Mouse (Mus musculus) myocyte (in vitro differentiated cells): Measurements from ENCODE around the gene Axl. TPM values are rescaled to one million over a fixed set of nuclear protein-coding genes. Genes with fewer than 3 reads are reported as not detected.

Experiments
- H3K27me3 ChIP-seq: one replicate; pipeline ENCODE4 v1.6.1; 2011; ENCODE audit not compliant: control insufficient read depth, insufficient read depth, insufficient read length
- H3K36me3 ChIP-seq: one replicate; pipeline ENCODE4 v1.6.1; 2011; ENCODE audit not compliant: control insufficient read depth, insufficient read depth
- H3K4me2 ChIP-seq: one replicate; pipeline ENCODE4 v1.6.1; 2011; ENCODE audit warnings: low read depth, control low read depth
- H3K4me3 ChIP-seq: one replicate; pipeline ENCODE4 v1.5.1; 2011; ENCODE audit warnings: mild to moderate bottlenecking, control low read depth, moderate library complexity
- H3K79me2 ChIP-seq: one replicate; pipeline ENCODE4 v1.6.1; 2011; ENCODE audit not compliant: control insufficient read depth, insufficient read depth
- H3ac ChIP-seq: one replicate; pipeline ENCODE4 v1.6.1; 2011; ENCODE audit not compliant: control insufficient read depth, insufficient read length
- CEBPB ChIP-seq: IDR thresholded peaks from 2 replicates; pipeline ENCODE4 v1.6.1; 2011; ENCODE audit warnings: mild to moderate bottlenecking, moderate library complexity; ENCODE audit not compliant: poor library complexity, insufficient read depth, severe bottlenecking
- E2F4 ChIP-seq: IDR thresholded peaks from one replicate; pipeline ENCODE4 v1.6.1; 2011; ENCODE audit warnings: mild to moderate bottlenecking, control low read depth, moderate library complexity; ENCODE audit not compliant: insufficient read depth
- MAX ChIP-seq: IDR thresholded peaks from one replicate; pipeline ENCODE4 v1.6.1; 2011; ENCODE audit warnings: low read depth, mild to moderate bottlenecking, control low read depth
- MYOD1 ChIP-seq, 3 experiments: IDR thresholded peaks; one replicate each; pipeline ENCODE4 v1.6.1; 2011; ENCODE audit warnings: control low read depth in 2 of 3, low read depth in 2 of 3, mild to moderate bottlenecking in 2 of 3, moderate library complexity in 1 of 3; ENCODE audit not compliant: insufficient read length in 2 of 3, control insufficient read depth in 1 of 3
- MYOG ChIP-seq, 3 experiments: IDR thresholded peaks; one replicate each; pipeline ENCODE4 v1.6.1; 2011; ENCODE audit warnings: control low read depth in 2 of 3, low read depth in 2 of 3, mild to moderate bottlenecking in 2 of 3; ENCODE audit not compliant: insufficient read length in 2 of 3, control insufficient read depth in 1 of 3, insufficient read depth in 1 of 3
- POLR2A ChIP-seq: IDR thresholded peaks from one replicate; pipeline ENCODE4 v1.6.1; 2011; ENCODE audit warnings: low read depth, mild to moderate bottlenecking, control low read depth, moderate library complexity; ENCODE audit not compliant: insufficient read length
- POLR2AphosphoS2 ChIP-seq: IDR thresholded peaks from one replicate; pipeline ENCODE4 v1.6.1; 2011; ENCODE audit warnings: low read depth, control low read depth; ENCODE audit not compliant: insufficient read length
- REST ChIP-seq: IDR thresholded peaks from one replicate; pipeline ENCODE4 v1.6.1; 2011; ENCODE audit warnings: mild to moderate bottlenecking, control low read depth, moderate library complexity; ENCODE audit not compliant: insufficient read depth, insufficient read length
- SRF ChIP-seq: IDR thresholded peaks from one replicate; pipeline ENCODE4 v1.6.1; 2011; ENCODE audit warnings: low read depth; ENCODE audit not compliant: control insufficient read depth, insufficient read length
- TCF12 ChIP-seq: IDR thresholded peaks from one replicate; pipeline ENCODE4 v1.6.1; 2011; ENCODE audit warnings: mild to moderate bottlenecking, control low read depth; ENCODE audit not compliant: poor library complexity, insufficient read depth, severe bottlenecking
- TCF3 ChIP-seq: IDR thresholded peaks from one replicate; pipeline ENCODE4 v1.6.1; 2011; ENCODE audit warnings: low read depth, control low read depth; ENCODE audit not compliant: insufficient read length
- USF1 ChIP-seq: IDR thresholded peaks from one replicate; pipeline ENCODE4 v1.6.1; 2011; ENCODE audit warnings: low read depth, mild to moderate bottlenecking, control low read depth, moderate library complexity
- polyA plus RNA-seq: library from polyadenylated mRNA; unstranded; fragments of >200 nt; fragmentation: generic; extraction: Trizol; gene quantifications from one replicate; pipeline ENCODE4 v1.2.1, GENCODE M21; 2012; ENCODE audit warnings: missing spikeins

Gene Axl
- polyA plus RNA-seq, 1 experiment: 112 TPM

- peaks cover 29% of the 10 kb centered on the region for H3K36me3 ChIP-seq
- H3ac ChIP-seq: peak overlapping the region; percentile 72
- H3K27me3 ChIP-seq: no peaks in the 10 kb centered on the region
- TF ChIP-seq E2F4: no peak
- no peak for TF ChIP-seq POLR2A
- no peak for TF ChIP-seq TCF12
- TF ChIP-seq MAX: no peak
- no peak for TF ChIP-seq MYOD1 (IDR thresholded peaks at IDR 0.05; ENCODE audit: control insufficient read depth in 1 of 3, insufficient read length in 2 of 3, low read depth in 2 of 3)
- no peak for TF ChIP-seq POLR2AphosphoS2
- no peak for TF ChIP-seq CEBPB
- no peak for TF ChIP-seq SRF
- no peak for TF ChIP-seq TCF3
- peaks cover 51% of the 10 kb centered on the region for H3K79me2 ChIP-seq
- peak overlapping the region; percentile 95 for H3K4me3 ChIP-seq
- H3K4me2 ChIP-seq: peak overlapping the region; percentile 86
Observed at GRCm38 (mm10) chr7:25753643-25754438, 34.7 kb downstream of the Axl start.

GRCm38 (mm10) chr7:25753076-25753475 is 35.4 kb downstream of the Axl start:
- Histone ChIP-seq H3K36me3 (peaks cover 29% of the 10 kb centered on the region), H3K4me2 (peak overlapping the region; percentile 86)
- TF ChIP-seq POLR2AphosphoS2 (no peak), TCF3 (no peak), TCF12 (no peak), E2F4 (no peak), USF1 (no peak), MYOD1 (IDR thresholded peaks at IDR 0.05; ENCODE audit: control insufficient read depth in 1 of 3, insufficient read length in 2 of 3, low read depth in 2 of 3) (no peak), POLR2A (no peak), REST (no peak), MAX (no peak), CEBPB (no peak), SRF (no peak), MYOG (IDR thresholded peaks at IDR 0.05; ENCODE audit: control insufficient read depth in 1 of 3, insufficient read depth in 1 of 3, insufficient read length in 2 of 3, low read depth in 2 of 3) (no peak)

GRCm38 (mm10) chr7:25746844-25747243 is 41.7 kb downstream of the Axl start:
- H3K79me2 ChIP-seq: peaks cover 32% of the 10 kb centered on the region
- TF ChIP-seq SRF (no peak), REST (no peak), CEBPB (no peak), MAX (no peak), TCF3 (no peak), E2F4 (no peak), TCF12 (no peak), MYOG (IDR thresholded peaks at IDR 0.05; ENCODE audit: control insufficient read depth in 1 of 3, insufficient read depth in 1 of 3, insufficient read length in 2 of 3, low read depth in 2 of 3) (no peak), POLR2A (no peak), MYOD1 (IDR thresholded peaks at IDR 0.05; ENCODE audit: control insufficient read depth in 1 of 3, insufficient read length in 2 of 3, low read depth in 2 of 3) (no peak)

More at GRCm38 (mm10) chr7:25753076-25753475, 35.4 kb downstream of the Axl start:
- no peaks in the 10 kb centered on the region for H3K27me3 ChIP-seq
- peaks cover 55% of the 10 kb centered on the region for H3K79me2 ChIP-seq
- H3ac ChIP-seq: peak overlapping the region; percentile 72
- peak overlapping the region; percentile 95 for H3K4me3 ChIP-seq

GRCm38 (mm10) chr7:25738277-25738676 is 50.2 kb downstream of the Axl start:
- no peak overlapping the region for H3ac ChIP-seq
- no peak overlapping the region for H3K4me3 ChIP-seq
- H3K4me2 ChIP-seq: no peak overlapping the region
- no peaks in the 10 kb centered on the region for H3K79me2 ChIP-seq
- peaks cover 77% of the 10 kb centered on the region for H3K36me3 ChIP-seq
- H3K27me3 ChIP-seq: no peaks in the 10 kb centered on the region
- no peak for TF ChIP-seq MYOG (IDR thresholded peaks at IDR 0.05; ENCODE audit: control insufficient read depth in 1 of 3, insufficient read depth in 1 of 3, insufficient read length in 2 of 3, low read depth in 2 of 3)
- no peak for TF ChIP-seq POLR2AphosphoS2
- TF ChIP-seq MYOD1 (IDR thresholded peaks at IDR 0.05; ENCODE audit: control insufficient read depth in 1 of 3, insufficient read length in 2 of 3, low read depth in 2 of 3): no peak
- no peak for TF ChIP-seq CEBPB
- no peak for TF ChIP-seq REST
- TF ChIP-seq TCF12: no peak
- TF ChIP-seq SRF: no peak
- TF ChIP-seq MAX: no peak
- no peak for TF ChIP-seq E2F4
- TF ChIP-seq POLR2A: no peak
- no peak for TF ChIP-seq TCF3
- TF ChIP-seq USF1: no peak

More at GRCm38 (mm10) chr7:25746844-25747243, 41.7 kb downstream of the Axl start:
- Histone ChIP-seq H3K27me3 (no peaks in the 10 kb centered on the region), H3K4me3 (no peak overlapping the region), H3ac (no peak overlapping the region), H3K36me3 (peaks cover 83% of the 10 kb centered on the region), H3K4me2 (no peak overlapping the region)

DNA sequence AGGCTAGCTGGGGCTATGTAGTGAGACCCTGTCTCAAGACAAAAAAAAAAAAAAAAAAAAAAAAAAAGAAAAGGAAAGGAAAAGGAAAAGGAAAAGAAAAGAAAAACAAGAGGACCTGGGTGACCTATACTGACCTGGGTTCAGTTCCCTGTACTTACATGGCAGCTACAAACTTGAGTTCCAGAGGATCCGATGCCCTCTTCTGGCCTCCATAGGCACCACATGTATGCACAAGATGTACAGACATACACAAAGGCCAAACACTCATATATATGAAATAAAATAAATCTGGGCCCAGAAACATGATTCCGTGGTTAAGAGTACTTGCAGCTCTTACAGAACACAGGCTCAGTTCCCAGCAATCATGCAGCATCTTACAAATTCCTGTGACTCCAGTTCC is 51.6 kb downstream of the Axl start:
- Histone ChIP-seq H3ac (no peak overlapping the region), H3K36me3 (peaks cover 79% of the 10 kb centered on the region), H3K4me2 (no peak overlapping the region), H3K27me3 (no peaks in the 10 kb centered on the region), H3K79me2 (no peaks in the 10 kb centered on the region), H3K4me3 (no peak overlapping the region)
- TF ChIP-seq MYOD1 (IDR thresholded peaks at IDR 0.05; ENCODE audit: control insufficient read depth in 1 of 3, insufficient read length in 2 of 3, low read depth in 2 of 3): no peak
- TF ChIP-seq POLR2AphosphoS2: no peak
- no peak for TF ChIP-seq MAX
- no peak for TF ChIP-seq SRF
- no peak for TF ChIP-seq CEBPB
- TF ChIP-seq TCF3: no peak
- no peak for TF ChIP-seq TCF12
- no peak for TF ChIP-seq USF1
- TF ChIP-seq MYOG (IDR thresholded peaks at IDR 0.05; ENCODE audit: control insufficient read depth in 1 of 3, insufficient read depth in 1 of 3, insufficient read length in 2 of 3, low read depth in 2 of 3): no peak
- no peak for TF ChIP-seq POLR2A
- no peak for TF ChIP-seq E2F4
- no peak for TF ChIP-seq REST
